Mouse (Mus musculus) skeletal muscle tissue, adult 2 months (tissue): ENCODE data around the gene Rbms1.

Source experiments
- DNase-seq: peaks from one replicate; pipeline ENCODE4 v3.0.0-alpha.2; 2012; ENCODE audit warnings: low read depth, low spot score

Gene Rbms1

GRCm38 (mm10) chr2:60809441-60809921 lies 153.5 kb downstream of the Rbms1 start:
- DNase-seq = no peak

GRCm38 (mm10) chr2:60808822-60809221 lies 154.2 kb downstream of the Rbms1 start:
- DNase-seq = no peak

GRCm38 (mm10) chr2:60807341-60808195 lies 155.4 kb downstream of the Rbms1 start:
- peak; percentile 36 for DNase-seq

- DNase-seq = no peak
Measured at GRCm38 (mm10) chr2:60804763-60805162, 158.2 kb downstream of the Rbms1 start.

GRCm38 (mm10) chr2:60803377-60803776 lies 159.6 kb downstream of the Rbms1 start:
- DNase-seq = no peak

- DNase-seq = no peak
Measured at GRCm38 (mm10) chr2:60802828-60803227, 160.2 kb downstream of the Rbms1 start.

GRCm38 (mm10) chr2:60802191-60802590 lies 160.8 kb downstream of the Rbms1 start:
- peak; percentile 30 for DNase-seq

- no peak for DNase-seq
Measured at GRCm38 (mm10) chr2:60801571-60802155, 161.3 kb downstream of the Rbms1 start.

GRCm38 (mm10) chr2:60800921-60801558 lies 162.0 kb downstream of the Rbms1 start:
- peak; percentile 30 for DNase-seq

GRCm38 (mm10) chr2:60799816-60800215 lies 163.2 kb downstream of the Rbms1 start:
- no peak for DNase-seq

GRCm38 (mm10) chr2:60798767-60799529 lies 164.0 kb downstream of the Rbms1 start:
- DNase-seq = no peak

- DNase-seq = peak; percentile 54
Measured at GRCm38 (mm10) chr2:60796969-60797669, 165.9 kb downstream of the Rbms1 start.

GRCm38 (mm10) chr2:60796616-60796968 lies 166.4 kb downstream of the Rbms1 start:
- DNase-seq = no peak

- DNase-seq = no peak
Measured at GRCm38 (mm10) chr2:60795861-60796260, 167.1 kb downstream of the Rbms1 start.

GRCm38 (mm10) chr2:60792506-60792905 lies 170.5 kb downstream of the Rbms1 start:
- DNase-seq = no peak

GRCm38 (mm10) chr2:60789126-60789525 lies 173.9 kb downstream of the Rbms1 start:
- no peak for DNase-seq

- no peak for DNase-seq
Measured at GRCm38 (mm10) chr2:60788173-60788908, 174.7 kb downstream of the Rbms1 start.

GRCm38 (mm10) chr2:60787088-60787487 lies 175.9 kb downstream of the Rbms1 start:
- DNase-seq = no peak

- DNase-seq = peak; percentile 21
Measured at GRCm38 (mm10) chr2:60786289-60786688, 176.7 kb downstream of the Rbms1 start.

- no peak for DNase-seq
Measured at GRCm38 (mm10) chr2:60774501-60774900, 188.5 kb downstream of the Rbms1 start.
